Mouse (Mus musculus): ENCODE measurements around the gene Mylip.

Mylip gene

DNA sequence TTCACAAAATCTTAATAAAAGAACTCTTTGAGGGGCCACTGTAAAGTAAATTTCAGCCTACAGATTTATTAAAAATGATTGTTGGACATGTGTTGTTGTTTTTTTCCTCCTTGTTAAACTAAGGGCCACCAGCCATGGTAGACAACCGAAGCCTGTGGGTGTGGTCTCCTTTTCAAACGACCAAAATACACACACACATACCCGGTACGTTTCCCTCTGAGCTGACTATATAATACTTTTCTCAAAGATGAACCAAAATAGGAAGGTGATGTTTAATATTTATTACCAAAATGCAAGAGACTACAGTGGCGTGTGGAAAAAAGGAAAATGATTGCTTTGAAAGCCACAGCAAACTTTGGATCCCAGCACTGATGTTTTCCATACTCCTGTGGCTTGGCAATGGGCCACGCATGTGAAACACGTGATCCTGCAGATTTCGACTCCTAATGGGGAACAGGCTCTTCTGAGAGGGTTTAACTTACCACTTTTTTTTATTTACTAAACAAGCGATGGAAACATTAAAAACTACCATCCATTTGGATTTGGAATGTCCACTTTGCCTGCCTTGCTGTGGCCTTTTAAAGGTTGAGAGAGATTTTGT is 2.4 kb downstream of the Mylip start:
- no peak for DNase-seq

DNA sequence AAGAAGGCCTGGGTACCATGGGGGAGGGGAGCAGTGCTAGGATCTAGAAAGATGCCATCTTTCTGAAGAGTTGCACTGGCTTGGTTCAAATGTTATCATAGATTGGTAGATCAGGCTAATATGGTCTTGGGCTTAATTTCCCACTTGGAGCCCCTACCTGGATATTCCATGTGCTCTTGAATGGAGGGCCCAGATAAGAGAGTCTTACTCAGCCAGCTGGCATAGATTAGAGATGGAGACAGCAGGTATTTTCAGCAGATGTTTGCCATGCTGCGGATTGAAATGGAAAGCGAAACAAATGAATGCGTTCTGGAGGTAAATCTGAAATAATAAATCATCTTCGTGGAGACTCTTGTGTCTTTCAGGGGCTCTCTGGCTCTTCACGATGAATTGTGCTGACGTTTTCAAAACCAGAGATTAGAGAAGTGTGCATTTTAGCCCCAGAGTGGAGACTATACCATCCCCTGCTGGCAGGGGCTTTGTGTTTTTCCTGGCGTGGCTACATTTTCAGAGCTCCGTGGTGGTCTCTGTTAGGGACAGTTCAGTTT is 4.8 kb downstream of the Mylip start:
- DNase-seq = no peak

DNA sequence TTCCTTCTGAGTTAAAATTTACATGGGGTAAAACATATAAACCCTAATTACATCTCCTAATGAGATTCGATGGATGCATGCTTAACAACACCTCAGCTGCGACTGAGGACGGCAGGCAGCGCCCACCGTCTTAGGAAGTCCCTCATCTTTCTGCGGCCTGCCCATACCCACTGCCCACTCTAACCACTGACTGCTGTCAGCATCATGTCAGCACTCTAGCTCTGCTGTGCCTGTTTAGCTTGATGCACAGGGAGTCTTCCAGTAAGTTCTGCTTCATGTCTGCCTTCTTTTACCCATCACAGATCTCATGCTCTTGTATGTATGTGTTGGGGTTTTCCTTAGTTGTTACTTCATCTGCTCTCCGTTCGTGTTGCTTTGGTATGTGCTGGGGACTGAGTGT is 7.2 kb downstream of the Mylip start:
- DNase-seq = no peak

- no peak for DNase-seq
Measured at GRCm38 (mm10) chr13:45397240-45397639, 7.7 kb downstream of the Mylip start.

GRCm38 (mm10) chr13:45397896-45398805 is 8.6 kb downstream of the Mylip start:
- no peak for DNase-seq

DNA sequence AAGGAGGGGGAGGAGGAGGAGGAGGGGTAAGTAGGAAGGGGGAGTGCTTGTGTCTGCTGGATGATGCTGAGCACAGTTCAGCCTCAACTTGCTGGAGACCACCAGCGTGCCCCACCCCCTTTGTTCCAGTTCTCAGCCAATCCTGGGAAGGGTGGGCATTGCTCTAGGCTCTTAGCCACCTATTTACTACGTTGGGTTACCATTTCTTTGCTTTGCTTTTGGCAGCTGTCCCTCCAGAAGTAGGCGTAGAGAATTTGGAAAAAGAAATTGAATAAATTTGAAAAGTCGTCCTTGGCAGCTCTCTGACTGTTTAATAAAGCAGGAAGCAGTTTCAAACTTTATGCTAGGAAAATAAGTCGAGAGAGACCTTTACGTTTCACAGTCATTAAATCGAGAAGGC is 11.2 kb downstream of the Mylip start:
- DNase-seq = no peak

- DNase-seq = no peak
Measured at GRCm38 (mm10) chr13:45401816-45402215, 12.3 kb downstream of the Mylip start.

DNA sequence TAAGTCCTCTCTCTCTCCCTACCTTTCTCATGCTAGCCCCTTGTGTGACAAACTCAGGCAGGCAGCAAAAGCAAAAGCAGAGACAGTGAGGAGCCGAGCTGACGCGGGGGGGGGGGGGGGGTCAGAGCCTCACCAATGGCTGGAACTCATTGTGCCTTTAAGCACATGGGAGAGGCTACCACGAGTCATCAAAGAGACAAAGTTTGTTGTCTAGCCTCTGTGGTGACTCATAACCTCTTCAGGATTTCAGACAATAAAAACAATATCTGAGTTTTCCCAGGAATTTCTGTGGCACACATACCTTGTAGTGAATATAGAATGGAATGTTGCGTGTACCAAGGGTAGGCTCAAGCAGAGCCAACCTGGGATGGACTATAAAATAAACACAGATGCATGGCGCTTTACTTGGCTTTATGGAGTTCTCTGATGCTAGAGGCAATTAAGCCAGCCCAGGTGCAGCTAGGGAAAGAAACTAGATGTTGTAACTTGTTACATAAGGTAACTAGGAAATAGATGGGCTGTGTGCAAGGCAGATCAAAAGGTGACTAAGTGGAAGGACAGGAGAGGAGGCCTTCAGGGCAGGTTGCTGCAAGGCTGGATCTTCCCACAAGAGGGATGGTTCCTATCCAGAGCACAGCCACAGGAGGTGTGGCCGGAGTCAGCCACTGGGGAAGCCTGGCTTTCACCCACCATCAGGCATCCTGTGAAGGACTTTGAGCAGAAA is 12.9 kb downstream of the Mylip start:
- DNase-seq = no peak

DNA sequence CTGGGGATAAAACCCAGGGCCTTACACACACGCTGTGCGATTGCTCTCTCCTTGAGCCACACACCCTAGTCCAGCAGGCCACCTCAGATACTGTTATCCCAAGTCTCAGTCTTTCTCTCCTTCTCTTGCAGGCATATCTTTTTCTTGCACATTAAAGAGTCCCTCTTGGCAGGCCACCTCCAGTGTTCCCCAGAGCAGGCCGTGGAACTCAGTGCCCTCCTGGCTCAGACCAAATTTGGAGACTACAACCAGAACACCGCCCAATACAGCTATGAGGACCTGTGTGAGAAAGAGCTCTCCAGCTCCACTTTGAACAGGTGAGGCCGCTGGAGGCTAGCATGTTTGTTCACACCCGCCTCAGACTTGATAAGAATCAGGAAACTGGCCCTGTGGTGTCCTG is 14.7 kb downstream of the Mylip start:
- DNase-seq = no peak

DNA sequence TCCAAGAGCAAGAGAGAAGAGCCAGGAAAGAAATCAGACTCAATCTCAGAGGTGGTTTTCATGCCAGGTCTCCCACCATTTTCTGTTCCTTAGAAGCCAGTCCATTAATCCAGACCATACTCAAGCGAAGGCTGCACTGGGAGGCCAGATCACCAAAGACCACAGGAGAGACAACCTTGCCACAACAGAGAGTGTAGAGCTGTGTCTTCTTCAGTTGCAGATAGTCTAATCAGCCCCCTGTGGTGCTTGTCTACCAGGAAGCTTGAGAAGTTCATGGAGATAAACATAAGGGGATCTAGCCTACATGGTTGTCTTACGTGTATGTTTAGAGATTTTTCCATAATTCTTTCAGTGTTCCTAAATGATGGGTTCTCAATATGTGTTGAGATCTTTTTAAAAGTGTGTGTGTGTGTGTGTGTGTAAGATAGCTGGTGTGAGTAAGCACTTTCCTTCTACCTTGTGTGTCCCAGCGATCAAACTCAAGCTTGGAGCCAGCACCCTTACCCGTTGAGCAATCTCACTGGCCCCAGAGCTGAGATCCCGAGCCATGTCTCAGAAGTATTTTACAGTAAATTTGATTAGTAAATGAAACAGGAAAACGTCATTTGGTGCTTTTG is 15.8 kb downstream of the Mylip start:
- DNase-seq = no peak

- DNase-seq = no peak
Measured at GRCm38 (mm10) chr13:45406289-45406688, 16.7 kb downstream of the Mylip start.

DNA sequence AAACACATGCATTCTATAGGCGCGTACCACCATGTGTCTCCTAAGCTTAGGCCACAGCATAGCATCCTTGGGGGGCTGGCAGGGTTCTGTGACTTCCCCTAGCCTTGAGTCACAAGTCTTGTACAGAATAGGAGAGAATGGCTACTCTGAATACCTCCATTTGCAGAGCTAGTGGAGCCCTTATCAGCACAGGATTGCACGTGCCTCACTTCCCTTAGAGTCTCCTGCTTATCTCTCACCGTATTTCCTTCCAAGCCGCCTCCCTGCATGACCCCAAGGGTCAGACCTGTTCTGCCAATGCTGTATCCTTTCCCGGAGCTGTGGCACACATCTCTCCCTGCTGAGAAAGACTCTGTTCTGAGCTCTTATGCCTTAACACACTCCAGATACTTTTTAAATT is 17.2 kb downstream of the Mylip start:
- no peak for DNase-seq

DNA sequence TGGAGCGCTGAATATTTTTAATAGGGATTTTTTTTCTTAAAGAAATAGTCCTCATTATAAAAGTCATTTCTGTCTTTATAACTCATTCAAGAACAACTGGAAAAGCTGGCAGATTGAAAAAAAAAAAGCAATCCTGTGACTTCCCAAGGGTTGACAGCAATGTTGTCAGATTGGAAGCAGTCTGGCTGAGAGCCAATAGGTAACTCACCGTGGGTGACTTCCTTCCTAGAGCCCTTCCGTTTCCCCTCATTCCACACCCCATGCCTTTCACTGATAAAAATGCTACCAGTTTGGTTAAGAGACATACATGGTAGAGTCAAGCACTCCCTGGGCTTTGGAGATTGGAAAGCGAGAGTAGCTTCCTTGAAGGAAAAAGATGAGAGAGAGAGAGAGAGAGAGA is 21.4 kb downstream of the Mylip start:
- no peak for DNase-seq

- no peak for DNase-seq
Measured at GRCm38 (mm10) chr13:45413066-45413465, 23.5 kb downstream of the Mylip start.

DNA sequence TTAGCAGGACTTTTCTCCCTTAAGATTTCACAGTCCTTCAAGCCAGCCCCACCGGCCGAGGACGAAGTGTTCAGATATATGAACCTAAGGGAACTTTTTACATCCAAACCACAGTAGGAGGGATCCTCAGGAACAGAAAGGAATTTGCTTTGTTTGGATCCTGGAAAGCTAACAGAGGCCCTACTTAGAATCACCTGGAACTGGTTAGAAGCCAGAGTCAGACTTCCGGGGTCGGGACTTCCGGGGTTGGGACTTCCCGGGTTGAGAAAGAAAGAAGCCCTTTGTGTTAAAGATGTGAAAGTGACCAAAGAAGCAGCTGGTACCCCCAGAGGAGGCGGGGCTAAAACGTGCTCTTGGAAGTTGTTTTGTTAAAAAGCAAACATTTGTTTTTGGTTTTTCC is 24.5 kb downstream of the Mylip start:
- no peak for DNase-seq

DNA sequence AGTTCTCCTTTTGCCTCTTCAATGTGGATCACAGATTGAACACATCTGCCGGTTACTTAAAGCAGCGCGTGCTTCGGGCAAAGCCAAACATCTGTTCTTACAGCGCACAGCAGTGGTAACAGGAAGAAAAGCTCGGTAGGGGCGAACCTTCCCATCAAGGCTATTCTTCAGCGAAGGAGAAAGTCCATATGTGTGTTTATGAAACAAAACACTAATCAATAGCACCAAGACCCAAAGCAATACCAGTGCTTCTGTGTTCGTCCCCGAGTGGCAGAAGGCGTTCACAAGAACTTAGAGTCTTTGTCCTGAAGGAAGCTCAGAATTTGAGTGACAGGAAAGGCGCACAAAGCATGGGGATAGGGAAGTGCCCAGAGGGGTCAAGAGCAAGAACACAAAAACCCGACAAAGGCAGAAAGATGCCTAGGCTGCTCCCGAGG is 27.1 kb downstream of the Mylip start:
- peak; percentile 37 for DNase-seq

- DNase-seq = peak; percentile 65
Measured at GRCm38 (mm10) chr13:45418986-45419385, 29.4 kb downstream of the Mylip start.

DNA sequence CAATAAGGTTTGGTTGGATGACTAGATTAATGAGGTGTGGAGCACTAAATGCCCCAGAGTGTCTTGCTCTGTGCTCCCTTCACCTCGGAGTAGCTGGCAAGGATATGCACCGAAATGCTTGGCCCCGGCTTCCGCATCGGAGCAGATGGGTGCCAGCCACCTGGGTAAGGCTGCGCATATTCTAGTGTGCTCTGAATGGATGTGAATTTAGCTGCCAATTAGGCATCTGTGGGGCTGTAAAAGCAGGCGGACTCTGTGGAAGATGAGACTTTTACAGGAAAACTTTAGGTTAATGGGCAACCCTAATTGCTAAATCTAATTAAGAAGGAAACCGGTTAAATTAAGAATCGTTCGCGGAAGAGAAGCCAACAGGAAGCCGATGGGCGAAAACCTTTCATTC is 32.7 kb downstream of the Mylip start:
- peak; percentile 47 for DNase-seq

- peak; percentile 66 for DNase-seq
Measured at GRCm38 (mm10) chr13:45422709-45423108, 33.2 kb downstream of the Mylip start.

- DNase-seq = no peak
Measured at GRCm38 (mm10) chr13:45423905-45424304, 34.4 kb downstream of the Mylip start.

- DNase-seq = peak; percentile 63
Measured at GRCm38 (mm10) chr13:45429239-45429638, 39.7 kb downstream of the Mylip start.

- DNase-seq = no peak
Measured at GRCm38 (mm10) chr13:45437134-45437533, 47.6 kb downstream of the Mylip start.

GRCm38 (mm10) chr13:45438853-45439252 is 49.3 kb downstream of the Mylip start:
- no peak for DNase-seq
